Mouse (Mus musculus) urinary bladder, adult 18-20 months (tissue): ENCODE data around the gene Csad.

Source experiments
- DNase-seq, 2 experiments: peaks; one replicate each; pipeline ENCODE4 v3.0.0; 2022; ENCODE audit warnings: low spot score in 2 of 2, mixed read lengths in 2 of 2

The Csad gene

GRCm38 (mm10) chr15:102204674-102205505 lies at the start of gene Csad:
TSS of gene Csad (minus strand) at chr15:102204724.
- no peak for DNase-seq

- DNase-seq, result no peak
Observed at GRCm38 (mm10) chr15:102250521-102250920, 46.0 kb upstream of the Csad start.

DNA sequence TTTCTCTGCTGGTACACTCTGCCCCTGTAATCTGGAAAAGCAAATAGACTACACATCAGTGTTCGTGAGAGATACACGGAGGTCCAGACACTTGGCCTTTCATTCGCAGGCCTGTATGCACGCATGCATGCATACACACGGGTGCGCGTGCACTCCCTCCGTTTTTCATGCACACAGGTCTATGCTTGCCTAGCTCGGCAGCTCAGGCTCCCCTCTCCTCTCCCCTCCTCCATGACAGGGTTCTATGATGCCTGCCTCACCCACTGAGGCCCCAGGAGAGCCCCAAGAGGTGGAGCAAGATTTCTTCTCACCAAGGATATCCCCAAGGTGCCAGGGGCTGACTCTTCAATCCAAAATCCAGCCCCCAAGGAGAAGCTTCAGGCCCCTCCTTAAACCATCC lies 45.4 kb upstream of the Csad start:
- DNase-seq, result no peak

- DNase-seq, result no peak
Observed at GRCm38 (mm10) chr15:102249251-102249691, 44.7 kb upstream of the Csad start.

DNA sequence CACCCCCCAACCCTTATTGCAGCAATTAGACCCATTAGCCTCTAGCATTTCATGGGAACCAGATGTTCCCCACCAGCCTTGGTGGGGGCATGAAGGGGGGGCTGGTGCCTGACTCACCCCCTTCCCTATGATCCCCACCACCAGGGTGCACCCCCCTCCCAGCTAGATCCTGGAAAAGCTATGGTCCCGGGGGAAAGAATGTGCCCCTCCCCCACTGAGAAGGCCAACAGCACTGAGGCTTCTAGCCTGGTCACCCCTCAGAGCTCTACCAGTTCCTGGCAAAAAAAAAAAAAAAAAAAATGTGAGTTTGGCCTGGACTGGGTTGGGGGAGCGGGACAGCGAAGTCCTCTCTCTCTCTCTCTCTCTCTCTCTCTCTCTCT lies 44.3 kb upstream of the Csad start:
- no peak for DNase-seq

DNA sequence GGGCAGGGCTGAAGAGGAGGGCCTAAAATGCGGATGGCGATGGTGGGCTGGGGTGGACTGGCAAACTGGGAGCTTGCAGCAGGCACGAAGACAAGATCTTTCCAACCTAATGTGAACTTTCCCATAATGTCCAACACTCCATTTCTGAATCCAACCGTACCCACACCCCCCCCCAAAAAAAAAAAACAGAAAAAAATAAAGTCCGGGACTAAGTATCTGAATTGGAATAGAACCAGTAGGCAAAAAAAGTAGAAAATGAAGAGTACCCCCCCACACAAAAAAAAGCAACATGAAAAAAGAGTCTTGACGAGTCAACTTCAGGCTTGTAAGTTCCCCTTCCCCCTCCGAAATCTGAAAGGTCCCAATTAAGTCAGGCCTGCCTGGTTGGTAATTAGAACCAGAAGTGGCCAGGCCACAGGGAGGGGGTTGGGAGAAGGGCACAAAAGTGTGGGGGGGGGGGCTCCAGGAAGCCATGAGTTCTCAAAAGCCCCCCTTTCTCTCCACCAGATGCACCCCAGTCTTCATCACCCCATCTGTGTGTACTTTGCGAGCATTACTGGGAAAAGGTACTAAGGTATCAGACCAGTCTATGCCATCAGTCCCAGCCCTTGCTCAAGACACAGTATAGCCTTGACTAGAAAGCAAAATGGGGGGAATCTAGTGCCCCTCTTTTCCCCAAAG lies 43.7 kb upstream of the Csad start:
- no peak for DNase-seq

GRCm38 (mm10) chr15:102247252-102248130 lies 43.0 kb upstream of the Csad start:
- peak; percentile 78 to 80 for DNase-seq

GRCm38 (mm10) chr15:102246866-102247251 lies 42.3 kb upstream of the Csad start:
- peak; percentile 92 to 96 for DNase-seq

GRCm38 (mm10) chr15:102245891-102246741 lies 41.6 kb upstream of the Csad start:
- peak in 1 of 2 experiments; percentile 76 for DNase-seq

- DNase-seq, result no peak
Observed at GRCm38 (mm10) chr15:102245461-102245881, 40.9 kb upstream of the Csad start.

- no peak for DNase-seq
Observed at GRCm38 (mm10) chr15:102244306-102245191, 40.0 kb upstream of the Csad start.

DNA sequence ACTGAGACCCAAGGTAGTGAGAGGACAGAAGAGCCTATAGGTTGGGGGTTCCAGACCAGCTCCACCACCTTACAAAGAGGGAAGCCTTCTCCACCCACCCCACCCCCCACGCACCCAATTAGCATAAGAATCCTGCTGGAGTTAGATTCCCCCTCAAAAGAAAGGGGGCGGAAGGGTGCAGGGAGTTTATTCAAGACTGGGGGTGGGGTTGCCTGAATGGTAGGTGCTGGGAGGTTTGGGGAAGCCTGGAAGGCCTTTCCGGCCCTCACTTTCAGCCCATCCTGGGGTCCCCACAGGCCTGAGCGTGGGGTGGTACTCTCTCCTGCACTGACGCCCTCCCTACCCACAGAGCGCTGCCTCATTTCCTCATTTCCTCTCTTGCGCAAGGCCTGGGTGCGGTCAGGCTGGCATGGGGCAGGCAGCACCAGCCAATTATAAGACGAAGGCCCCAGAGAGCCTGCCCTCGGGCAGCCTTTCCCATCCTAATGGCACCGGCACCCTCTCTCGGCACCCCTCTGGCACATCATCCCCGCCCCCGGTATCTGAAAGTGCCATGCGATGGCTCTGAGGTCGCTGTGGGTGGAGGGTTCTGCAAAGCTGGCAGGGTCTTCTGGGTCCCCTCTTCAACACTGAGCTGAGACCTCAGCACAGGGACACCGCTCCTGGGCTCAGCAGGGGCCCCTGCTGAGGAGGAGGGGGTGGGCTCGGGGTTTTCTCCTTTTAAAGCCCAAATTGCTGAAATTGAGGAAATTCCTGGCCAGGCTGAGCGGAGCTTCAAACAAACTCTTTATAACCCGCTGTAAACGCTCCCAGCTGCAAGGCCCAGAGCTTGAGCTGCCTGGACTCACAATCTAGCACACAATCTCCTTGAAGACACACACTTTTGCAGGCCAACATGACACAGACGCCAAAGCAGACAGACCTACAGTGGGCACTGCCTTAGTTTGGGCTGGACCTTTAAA lies 39.0 kb upstream of the Csad start:
- peak in 1 of 2 experiments; percentile 87 for DNase-seq

- DNase-seq, result no peak
Observed at GRCm38 (mm10) chr15:102242404-102243228, 38.1 kb upstream of the Csad start.

GRCm38 (mm10) chr15:102240607-102241006 lies 36.1 kb upstream of the Csad start:
- DNase-seq, result no peak

GRCm38 (mm10) chr15:102239851-102240250 lies 35.3 kb upstream of the Csad start:
- DNase-seq, result no peak

DNA sequence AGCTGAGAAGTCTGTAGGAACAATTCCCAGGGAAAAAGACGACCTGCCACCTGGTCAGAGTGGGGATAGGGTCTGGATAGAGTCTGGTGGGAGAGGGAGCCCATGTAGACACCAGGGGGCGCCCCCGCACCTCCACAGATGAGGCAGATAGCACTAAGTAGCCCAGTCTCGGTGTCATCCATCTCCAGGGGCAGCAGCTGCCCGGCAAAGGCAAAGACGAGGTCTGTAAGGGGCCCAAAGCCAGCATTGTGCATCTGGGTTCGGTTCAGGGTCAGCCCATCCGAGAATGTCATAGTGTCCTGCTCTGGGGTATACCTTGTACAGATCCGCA lies 34.7 kb upstream of the Csad start:
- DNase-seq, result no peak

GRCm38 (mm10) chr15:102238543-102239259 lies 34.2 kb upstream of the Csad start:
- DNase-seq, result peak in 1 of 2 experiments; percentile 0
